Mouse (Mus musculus) kidney, postnatal 36 days (tissue): ENCODE data around the gene Bcl7c.
A peak's percentile ranks its signal among the peaks of the same experiment; 100 is the strongest.
"Not testable (repeated sequence)": the region's sequence is repeated elsewhere in the genome, so short reads cannot be mapped to it uniquely, and the experiment has no call there.

Source experiments
- DNase-seq, 2 experiments: peaks; one replicate each; pipeline ENCODE4 v3.0.0; 2021 to 2022; ENCODE audit warnings: mixed read lengths in 2 of 2

Bcl7c gene

DNA sequence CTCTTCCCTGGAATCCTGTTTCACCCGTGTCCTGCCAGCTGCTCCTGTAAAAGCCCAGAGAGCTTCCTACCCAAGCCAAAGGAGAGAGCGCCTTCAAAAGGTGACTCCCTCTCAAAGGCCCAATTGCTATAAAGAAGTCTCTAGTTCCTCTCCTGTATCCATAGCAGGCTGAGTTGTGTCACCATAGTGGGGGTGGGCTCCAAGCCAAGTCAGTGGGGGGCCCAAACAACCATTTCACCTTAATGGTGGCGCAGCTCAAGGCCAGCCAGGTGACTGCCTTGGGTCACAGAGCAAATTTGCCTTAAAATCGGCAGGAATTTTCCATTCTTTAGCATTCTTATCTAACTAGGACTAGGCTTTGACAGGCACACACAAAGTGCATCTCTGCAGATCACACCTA lies 6.1 kb upstream of the Bcl7c start:
- DNase-seq, result no peak

DNA sequence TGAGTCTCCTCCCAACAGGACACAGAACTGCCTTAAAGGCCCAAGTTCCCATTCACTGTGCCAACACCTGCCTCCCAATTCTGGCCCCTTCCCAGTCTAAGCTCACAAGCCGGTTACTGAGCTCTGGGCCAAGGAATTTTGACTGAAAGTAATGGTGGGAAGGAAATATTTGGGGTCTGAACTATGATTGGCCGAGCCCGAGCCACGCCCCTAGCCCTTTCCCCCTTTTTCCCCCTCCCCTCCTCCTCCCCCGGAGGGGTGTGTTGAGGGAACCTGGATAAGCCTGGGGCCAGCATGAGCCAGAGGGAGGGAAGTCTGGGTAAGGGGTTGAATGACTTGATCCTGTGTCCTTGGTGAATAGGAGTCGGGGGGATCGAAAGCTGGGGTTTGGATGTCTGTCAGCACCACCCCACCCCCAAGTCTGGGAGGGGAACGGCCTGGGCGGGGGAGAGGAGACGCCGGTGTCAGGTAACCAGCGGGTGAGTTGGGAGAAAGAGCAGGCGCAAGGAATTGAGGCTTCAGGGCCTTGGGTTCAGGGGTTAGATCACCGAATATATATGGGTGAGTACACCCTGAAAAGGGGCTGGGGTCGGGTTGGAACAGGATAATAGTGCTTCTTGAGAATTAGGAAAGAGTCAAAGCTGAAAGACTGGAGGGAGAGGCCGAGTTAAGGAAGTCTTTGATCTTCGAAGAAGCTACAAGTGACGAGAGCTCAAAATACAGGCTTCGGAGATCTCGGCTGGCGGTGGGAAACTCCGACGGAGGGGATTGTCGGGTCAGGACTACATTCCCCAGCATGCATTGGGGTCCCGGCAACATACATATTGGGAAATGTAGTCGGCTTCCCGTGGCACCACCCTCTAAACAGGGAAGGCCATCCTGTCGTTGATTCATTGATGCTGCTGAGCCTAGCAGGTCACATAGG lies 4.0 kb upstream of the Bcl7c start, which contains the start of gene Ctf1:
Gene Ctf1 (plus strand): TSS at position 276 of the 925 bp plus-strand sequence.
- DNase-seq, result peak; percentile 86 to 87

DNA sequence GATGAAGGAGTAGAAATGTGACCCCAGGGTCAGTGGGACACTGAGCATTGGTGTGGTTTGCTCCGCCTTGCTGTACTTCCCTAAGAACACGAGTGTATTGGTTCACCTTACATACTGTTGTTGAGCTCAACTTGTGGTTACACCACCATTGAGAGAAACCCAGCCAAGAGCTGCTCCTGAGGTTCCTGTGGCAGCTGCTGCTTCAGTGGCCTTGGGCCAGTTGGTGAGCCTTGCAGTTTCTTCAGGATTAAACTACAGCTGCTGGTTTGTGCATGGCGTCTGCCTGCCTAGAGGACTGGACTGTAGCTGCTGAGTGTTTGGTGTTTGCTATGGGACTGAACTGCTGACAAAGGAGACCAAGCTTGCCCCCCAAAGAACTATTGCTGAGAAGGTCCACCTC lies 2.7 kb upstream of the Bcl7c start:
- peak in 1 of 2 experiments; percentile 30 for DNase-seq

DNA sequence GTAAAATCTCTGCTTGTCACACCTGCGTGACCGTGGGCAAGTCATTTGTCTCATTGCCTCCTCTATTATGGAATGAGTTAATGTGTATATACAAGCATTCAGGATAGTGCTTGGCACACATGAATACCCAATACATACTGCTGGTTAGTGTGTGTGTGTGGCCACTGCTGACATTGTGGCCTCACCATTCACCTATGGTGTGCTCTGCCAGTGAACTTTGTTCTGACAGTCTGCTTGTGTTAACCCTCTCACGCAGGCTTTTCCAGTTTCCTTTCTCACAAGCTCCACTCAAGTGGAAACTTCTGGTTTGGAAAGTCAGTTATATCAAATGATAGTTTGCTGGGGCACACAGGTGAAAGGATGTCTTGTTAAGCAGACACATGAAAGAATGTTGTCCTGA lies 2.3 kb upstream of the Bcl7c start:
- peak; percentile 16 to 36 for DNase-seq

DNA sequence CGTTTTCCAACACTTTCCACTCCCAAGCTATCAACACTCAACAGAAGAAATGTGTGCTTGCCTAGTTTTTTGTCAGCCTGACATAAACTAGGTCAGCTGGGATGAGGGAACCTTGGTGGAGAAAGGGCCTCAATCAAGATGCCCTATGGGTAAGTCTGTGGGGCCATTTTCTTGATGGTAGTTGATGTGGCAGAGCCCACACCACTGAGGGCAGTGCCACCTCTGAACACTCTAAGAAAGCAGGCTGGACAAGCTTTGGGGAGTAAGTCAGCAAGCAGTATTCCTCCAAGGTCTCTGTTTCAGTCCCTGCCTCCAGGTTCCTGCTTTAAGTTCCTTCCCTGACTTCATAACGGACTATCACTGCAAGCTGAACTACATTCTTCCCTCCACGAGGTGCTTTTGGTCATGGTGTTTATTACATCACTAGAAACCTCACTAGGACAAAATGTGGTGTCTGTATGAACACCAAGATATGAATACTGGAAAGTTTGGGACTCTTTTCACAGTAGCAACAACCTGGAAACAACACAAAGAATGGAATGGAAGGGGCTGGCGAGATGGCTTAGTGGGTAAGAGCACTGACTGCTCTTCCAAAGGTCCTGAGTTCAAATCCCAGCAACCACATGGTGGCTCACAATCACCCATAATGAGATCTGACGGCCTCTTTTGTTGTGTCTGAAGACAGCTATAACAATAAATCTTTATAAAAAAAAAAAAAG lies 687 bp upstream of the Bcl7c start:
- DNase-seq, result no peak

DNA sequence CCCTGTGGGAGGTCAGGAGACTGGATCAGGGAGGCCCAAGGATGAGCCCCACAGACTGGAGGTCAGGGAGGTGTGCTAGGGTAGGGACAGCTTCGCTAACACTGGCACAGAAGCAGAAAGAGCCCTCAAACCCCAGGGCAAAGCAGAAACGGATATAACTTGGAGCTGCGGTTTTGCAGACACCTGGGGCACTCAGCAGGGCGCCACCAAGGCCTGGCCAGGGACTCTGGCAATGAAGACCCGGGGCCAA lies 851 bp downstream of the Bcl7c start:
- DNase-seq, result no peak

DNA sequence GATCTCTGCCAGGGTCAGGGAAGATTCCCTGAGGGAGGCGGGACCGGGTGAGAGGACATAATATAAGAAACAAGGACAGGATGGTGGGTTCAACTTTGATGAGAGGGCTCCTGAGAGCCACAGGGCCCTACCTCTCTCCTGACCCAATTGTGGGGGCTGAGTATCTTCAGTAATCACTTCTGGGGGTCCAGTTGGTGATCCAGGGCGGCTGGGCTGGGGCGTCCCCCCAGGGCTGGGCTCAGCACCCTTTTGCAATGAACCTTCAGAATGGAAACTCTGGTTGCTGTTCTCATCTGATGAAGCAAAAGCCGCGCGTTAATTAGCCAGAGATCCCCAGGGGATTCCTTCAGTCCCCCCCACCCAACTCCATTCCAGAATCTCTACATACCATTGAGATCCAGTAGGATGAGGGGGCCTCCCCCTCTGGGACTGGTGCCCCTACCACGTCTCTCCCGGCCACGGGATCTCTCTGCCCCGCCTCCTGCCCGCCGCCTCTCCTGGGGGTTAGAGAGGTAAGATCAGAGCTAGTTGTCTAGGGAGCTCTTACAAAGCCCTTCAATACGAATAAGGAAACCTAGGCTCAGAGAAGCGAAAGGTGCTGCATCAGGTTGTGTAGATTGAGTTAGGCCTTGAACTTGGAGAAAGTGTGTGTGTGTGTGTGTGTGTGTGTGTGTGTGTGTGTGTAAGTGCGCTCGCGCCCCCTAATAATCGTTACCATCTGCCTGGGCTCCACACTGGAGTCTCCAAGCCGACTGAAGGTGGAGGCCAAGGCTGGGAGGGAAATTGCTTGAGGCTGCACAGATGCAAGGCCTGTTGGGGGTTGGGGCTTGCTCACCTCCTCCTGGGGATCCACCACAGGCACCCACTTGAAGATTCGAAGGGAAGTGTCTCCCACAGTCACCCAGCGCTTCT lies 1.4 kb downstream of the Bcl7c start:
- peak in 1 of 2 experiments; percentile 25 for DNase-seq

DNA sequence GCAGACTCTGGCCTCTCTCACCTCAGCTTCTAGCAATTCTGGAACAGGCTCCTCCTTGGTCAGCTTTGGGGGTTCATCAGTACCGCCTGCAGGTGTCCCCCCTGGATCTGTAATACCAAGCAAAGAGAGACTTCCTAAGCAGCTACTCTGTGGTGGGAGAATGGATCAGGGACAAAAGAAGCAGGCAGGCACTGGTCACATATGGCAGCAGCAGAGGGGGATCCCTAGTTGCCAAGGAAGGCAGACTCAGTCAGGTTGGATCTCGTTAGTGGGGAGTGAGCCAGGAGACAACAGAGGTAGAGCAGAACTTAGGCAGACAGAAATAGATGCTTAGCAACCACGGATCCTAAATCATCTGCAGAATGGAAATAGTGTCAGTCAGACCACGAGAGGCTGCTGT lies 3.0 kb downstream of the Bcl7c start:
- DNase-seq, result no peak

DNA sequence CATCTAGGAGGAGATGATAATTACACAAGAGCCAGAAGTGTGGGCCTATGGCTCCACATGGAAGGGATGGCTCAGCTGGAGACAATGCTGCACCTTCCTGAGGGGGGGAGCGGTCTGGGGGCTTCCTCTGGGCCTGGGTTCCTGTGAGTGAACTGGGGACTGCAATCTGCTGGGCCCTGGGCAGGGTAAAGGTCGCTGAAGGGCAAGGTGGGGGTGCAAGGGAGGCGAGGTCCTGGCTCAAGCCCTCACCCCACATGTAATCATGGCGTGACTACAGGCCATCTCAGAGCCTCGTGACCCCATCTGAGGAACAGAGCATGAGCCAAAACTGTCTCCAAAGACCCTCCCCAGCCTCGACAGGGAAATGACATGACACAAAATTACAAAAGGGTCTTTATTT lies 4.1 kb downstream of the Bcl7c start:
- DNase-seq, result peak in 1 of 2 experiments; percentile 6

DNA sequence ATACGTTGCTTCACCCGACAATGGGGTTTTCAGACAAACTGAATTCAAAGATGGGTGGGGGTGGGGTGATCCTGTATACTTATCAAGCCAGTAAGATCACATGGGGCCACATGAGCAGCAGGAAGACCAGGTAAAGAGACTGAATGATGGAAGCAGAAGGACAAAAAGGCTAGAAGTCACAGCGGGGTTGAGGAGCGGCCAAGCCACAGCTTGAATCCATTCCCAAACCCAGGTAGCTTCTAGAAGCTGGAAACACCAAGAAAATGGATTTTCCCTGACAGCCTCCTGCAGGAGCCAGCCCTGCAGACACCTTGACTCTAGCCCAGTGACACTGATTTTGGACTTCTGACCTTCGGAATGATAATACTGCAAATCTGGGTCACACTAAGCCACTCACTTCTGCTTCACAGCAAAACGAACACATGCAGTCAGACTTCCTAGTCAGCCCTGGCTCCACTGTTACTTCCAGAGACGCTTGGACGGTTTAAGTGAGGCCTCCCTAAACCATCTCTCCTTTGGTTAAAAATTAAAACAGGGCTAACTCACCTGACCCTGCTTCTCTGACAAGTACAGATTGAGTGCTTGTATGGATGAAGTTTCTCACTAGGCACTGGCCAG lies 5.1 kb downstream of the Bcl7c start:
- DNase-seq, result peak; percentile 41 to 66

DNA sequence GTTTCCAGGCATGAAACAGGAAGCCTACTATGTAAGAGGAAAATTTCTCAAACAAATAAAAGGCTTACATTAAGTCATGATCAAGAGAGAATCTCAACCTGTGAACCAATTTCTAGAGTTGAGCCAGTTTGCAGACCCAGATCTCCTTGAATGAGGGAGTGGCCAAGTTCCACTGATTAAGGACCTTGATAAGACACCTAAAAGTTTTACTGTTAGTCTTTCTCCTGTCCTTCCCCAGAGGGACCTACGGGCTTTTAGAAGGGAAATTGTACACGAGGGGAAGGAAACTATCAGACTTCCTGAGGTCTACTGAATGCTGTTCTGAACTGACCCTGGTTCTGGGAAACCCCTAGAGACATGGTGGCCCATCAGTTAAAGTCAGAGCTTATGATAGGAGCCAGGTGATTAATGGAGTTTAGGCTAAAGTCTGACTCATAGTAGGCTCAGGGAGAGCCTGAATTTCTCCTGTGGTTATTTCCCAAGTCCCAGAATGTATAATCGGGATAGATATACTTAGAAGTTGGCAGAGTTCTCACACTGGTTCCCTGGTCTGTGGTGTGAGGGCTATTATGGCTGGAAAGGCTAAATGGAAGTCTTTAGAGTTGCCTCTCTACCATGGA lies 7.9 kb downstream of the Bcl7c start:
- no peak for DNase-seq

DNA sequence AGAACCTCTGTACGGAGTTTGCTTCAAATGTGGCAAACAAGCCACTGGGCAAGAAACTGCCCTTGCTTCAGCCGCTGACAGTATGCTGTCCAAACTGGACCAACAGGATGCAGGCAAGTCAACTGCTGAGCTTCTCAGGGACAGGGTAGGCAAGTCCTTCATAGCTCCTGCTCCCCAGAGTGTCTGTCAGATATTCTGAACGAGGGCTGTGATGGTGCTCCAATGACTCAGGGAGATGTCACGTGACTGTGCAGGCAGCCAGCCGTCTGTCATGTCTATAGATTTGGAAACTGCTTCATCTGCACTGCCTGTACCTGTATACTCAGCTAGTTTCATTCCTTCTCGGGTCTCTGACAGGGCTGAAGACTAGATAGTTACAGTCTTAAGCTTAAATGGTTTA lies 9.7 kb downstream of the Bcl7c start:
- no peak for DNase-seq

DNA sequence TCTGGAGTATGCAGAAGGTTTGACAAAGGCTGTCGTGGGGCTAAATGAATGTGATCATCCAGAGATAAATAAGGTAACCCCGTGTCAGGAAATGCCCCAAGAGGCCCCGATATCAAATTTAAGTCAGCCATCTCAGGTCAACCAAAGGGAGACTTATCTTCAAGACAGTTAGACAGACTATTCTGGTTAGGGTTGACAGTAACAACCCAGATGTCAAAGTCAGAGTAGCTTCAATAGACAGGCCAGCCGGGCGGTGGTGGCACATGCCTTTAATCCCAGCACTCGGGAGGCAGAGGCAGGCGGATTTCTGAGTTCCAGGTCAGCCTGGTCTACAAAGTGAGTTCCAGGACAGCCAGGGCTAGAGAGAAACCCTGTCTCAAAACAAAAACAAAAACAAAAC lies 15.0 kb downstream of the Bcl7c start:
- DNase-seq, result not testable (repeated sequence)

DNA sequence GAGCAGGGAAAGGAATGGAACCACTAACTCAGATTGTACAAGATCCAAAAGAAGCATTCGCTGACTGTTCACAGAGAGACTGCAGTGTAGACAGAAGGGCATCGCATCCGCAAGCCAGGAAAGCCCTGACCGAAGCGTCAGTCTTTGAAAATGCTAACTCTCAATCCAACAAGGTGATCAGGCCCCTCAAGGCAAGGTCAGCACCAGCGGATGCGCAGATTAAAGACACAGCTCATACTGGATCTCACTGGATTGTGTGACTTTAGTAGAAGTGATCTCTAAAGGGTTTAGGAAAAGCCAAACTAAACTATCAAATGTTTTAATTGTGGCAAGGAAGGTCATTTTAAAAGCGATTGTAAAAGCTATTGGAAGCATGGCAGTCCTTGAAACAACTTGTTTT lies 15.4 kb downstream of the Bcl7c start:
- DNase-seq, result no peak

DNA sequence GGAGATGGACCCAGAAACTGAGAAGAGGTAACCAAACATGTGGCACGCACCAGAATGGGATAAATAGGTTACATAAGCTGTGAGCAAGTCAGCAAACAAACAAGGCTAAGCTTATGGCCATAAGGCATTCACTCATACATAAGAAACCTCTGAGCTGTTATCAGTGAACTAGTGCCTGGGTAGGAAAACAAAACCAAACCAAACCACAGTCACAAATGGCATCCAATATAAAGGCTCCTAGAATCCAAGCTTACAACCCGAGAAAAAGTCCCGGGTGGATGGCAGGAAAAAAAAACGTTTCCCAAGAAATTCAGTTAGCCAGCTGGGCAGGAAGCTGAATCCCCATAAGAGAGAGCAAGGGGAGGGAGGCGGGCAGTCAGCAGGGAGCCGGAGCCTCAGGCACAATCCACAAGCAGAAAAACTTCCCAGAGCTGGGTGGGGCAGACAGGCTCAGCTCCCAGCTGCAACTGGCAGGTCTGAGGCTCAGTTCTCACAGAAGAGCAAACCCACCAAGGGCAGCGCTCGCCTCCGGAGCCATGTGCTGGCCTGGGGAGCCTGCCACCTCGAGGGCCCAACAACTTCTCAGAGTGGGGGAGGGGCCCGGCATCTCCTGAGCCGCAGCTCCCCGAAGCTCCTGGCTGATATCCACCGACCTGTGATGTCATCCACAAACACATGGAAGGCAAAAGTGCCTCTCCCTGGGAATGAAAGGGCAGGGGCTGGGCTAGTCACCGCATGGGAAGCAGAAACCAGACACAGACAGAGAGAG lies 17.3 kb downstream of the Bcl7c start:
- peak; percentile 67 to 80 for DNase-seq

DNA sequence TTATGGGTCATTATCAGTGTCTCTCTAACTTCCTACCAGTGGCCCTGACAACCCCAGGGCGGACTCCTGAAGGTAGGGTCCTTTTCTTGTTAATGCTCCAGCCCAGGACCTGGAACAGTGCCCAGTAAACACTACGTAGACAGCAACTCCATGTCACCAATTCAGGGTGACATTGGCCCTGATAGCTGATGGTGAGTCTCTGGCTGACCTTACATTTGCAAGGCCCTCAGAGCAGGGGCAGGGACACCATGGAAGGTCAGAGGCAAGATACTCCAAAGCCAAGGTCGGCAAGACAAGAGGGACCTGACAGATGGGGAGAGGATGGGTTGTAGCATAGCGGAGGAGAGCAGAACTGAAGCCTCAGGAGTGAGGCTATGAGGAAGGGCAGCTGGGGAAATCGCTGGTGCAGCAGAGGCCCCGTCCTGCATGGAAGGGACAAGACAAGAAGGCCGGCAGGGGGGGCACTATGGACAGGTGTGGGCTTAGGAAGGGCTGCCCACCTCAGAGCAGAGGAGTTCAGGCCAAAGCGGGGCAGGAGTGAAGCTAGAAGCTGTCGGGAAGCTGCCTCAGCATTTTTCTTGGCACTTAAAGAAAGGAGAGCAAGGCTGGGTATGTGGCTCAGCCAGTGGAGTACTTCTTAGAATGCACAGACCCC lies 19.0 kb downstream of the Bcl7c start:
- DNase-seq, result no peak

DNA sequence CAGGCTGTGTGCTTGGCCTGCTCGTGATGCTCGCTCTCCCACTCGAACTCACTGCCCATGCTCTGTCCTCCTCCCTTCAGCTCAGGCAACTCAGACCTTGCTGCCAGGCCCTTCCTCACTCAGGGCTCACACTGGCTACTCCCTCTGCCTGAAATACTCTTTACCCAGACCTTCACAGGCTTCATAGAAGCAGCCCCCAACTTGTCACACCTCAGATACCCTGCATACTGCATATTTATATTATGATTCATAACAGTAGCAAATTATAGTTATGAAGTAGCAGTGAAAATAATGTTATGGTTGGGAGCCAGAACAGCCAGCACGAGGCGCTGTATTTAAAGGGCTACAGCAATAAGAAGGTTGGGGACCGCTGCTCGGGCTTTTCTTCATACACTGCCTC lies 19.8 kb downstream of the Bcl7c start:
- DNase-seq, result no peak

DNA sequence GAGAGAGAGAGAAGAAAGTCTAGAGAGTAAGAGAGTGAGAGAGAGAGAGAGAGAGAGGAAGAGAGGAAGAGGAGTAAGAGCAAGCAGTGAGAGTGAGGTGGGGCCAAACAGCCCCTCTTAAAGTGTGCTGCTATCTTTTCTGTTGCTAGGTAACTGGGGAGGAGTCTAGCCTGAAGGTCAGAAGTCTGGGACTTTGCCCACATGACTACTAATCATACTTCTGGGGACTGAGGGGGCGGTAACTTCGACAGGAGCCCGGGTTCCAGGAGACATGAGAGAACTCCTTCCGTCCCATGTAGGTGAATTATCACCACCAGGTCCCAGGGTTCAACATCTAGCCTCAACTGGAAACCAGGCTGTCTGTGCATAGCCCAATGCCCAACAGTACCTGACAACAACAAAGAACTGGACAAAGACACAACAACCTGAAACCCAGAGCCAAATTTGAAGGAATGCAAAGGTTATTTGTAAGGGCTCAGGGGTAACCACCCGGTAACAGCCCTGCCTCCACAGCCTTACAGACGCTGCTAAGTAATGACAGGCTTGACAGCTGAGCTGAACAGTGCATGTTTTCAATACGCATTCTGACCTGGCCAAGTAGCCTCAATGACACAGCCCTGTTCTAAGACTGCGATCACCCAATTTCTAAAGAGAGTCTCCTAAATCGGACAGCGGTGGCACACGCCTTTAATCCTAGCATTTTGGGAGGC lies 21.8 kb downstream of the Bcl7c start:
- peak in 1 of 2 experiments; percentile 10 for DNase-seq

DNA sequence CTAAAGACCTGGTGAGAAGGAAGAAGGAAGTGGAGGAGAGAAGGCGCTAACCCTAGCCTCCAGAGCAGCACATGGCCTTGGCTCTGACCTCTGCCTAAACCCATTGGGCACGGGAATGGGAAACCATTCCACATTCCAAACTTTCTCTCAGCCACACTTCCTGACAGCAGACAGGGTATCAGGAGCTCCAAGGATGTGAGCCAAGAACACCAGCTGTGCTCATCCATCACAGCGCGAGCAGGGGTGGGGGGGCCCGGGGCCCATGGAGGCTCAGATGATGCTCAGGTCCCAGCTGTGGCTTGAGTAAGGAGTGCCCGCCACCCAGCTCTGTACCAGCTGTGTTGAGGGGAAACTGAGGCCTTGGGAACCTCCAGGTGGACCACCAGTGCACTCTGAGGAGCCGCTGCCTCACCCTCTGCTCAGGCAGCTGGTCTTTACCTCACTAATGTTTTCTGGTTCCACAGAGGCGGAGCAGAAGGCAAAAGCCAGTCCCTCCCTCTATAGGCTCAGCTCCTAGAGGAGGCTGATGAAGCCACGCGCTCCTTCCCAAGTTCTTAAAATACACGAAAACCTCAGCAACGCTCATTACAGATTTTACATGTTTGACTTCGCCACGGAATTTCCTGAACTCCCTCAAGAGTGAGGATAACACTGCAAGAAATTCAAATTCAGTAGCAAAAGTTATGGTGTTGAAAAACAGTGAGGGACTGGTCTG lies 23.3 kb downstream of the Bcl7c start:
- peak in 1 of 2 experiments; percentile 39 for DNase-seq
